Mouse (Mus musculus): Measurements from ENCODE around the gene Zfp950.

DNA sequence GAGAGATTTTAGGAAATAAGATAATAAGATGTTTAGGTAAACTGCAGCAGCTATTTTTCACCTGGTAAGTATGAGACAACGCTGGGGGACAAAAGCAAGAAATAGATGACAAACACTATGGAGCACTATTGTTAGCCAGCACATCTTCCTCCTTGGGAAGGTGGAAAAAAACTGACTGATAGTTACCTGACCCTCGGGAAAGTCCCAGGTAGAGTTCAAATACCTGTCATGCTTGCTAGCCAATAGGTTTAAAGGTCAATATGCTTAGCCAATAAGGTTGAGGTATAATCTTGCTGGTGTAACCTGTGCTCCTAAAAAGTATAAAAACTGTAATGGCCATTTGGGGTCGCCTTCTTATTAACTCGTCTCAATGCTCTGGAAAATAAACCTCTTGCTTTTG is 659 bp upstream of the Zfp950 start:
- no peak for TF ChIP-seq CTCF (IDR thresholded peaks at IDR 0.05; ENCODE audit: low read depth, low read length)
- TF ChIP-seq POLR2A (IDR thresholded peaks at IDR 0.05; ENCODE audit: borderline replicate concordance, low read depth, low read length), result no peak
